Mouse (Mus musculus) right cerebral cortex, postnatal 10 days (tissue): ENCODE data around the gene Slc44a5.
"Not testable (repeated sequence)": the region's sequence is repeated elsewhere in the genome, so short reads cannot be mapped to it uniquely, and the experiment has no call there.

ENCODE experiments used
- DNase-seq, 2 experiments: peaks; one replicate each; pipeline ENCODE4 v3.0.0; 2021; ENCODE audit warnings: low spot score in 2 of 2

Gene Slc44a5

DNA sequence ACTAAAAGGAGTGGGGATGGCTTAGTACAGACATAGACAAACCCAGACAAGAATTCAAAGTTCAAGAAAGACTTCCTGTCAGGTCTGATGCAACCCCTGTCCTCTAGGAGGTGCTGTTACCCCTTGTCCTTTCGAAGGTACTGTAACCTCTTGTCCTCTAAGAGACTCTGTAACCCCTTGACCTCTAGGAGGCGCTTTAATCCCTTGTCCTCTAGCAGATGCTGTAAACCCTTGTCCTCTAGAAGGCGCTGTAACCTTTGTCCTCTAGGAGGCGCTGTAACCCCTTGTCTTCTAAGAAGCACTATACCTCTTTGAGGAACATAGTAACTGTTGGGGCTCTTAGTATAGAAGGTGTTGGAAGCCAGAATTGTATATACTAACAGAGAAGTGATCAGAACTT, 4.7 kb upstream of the Slc44a5 start:
- peak; percentile 63 to 66 for DNase-seq

DNA sequence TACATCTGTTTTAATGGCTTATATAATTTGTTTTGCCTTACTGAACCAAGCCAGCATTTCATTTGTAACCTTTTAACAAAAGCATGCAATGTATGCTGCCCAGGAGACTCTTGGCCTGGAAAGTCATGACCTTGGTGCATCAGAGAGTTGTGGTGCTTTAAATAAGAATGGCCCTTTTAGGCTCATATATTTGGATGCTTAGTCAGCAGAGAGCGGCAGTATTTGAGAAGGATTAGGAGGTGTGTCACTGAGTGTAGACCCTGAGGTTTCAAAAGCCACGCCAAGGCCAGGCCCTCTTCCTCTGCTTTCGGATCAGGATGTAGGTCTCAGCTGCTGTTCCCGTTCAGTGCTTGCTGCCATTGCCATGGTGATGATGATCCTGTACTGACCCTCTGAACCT, 3.8 kb upstream of the Slc44a5 start:
- no peak for DNase-seq

- peak; percentile 40 to 63 for DNase-seq
These were observed 919 bp downstream of the Slc44a5 start for GRCm38 (mm10) chr3:153973949-153974760.

DNA sequence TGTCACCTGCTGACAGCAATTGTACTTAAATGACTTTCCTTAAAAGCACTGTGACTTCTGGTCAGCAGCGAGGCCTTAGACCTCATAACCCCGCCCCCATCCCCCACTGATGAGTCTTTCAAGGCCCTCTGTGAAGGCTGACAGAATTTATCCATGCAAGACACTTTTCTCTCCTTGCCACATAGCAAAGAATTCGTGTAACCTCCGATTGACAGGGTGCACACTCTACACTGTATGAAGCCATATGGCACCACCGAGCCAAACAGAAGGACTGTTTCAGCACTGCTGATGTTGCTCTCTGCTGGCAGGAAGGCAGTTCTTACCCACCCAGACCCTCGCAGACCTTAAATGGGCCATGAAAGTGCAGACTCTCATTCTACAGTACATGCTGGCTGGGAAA, 1.8 kb downstream of the Slc44a5 start:
- DNase-seq = peak in 1 of 2 experiments; percentile 37

GRCm38 (mm10) chr3:153975791-153976190, 2.6 kb downstream of the Slc44a5 start:
- no peak for DNase-seq

- no peak for DNase-seq
These were observed 7.4 kb downstream of the Slc44a5 start for GRCm38 (mm10) chr3:153980611-153981010.

DNA sequence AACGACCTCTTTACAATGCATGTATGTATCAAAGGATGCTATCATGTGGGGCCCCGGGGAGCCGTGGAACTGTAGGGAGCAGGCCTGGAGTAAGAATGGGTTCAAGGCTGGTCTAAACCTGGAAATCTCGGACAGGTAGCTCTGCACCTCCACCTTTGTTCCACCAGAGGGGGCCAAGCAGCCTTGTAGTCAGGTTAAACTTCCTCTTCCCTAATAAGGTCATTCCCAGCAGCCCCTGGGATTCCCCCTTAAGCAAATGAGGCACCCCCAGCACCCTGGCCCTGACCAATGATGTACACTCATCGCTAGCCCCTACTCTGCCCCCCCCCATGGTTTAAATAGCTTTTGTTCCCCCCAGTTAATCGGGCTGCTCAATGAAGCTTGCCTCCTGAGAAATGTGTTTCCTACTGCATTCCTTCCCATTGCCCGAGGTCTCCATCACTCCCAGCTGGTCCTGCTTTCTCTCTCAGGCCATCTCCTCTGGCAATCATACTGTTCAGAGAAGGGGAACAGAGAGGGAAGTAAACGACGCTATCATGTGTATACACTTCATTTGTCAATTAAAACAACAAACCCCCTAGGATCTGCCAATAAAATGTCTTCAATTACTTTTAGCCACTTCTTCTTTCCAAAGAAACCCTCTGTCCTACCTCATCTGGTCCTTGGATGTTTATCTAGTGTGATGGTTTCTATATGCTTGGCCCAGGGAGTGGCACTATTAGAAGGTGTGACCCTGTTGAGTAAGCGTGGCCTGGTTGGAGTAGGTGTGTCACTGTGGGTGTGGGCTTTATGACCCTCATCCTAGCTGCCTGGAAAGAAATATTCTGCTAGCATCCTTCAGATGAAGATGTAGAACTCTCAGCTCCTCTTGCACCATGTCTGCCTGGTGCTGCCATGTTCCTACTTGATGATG, 11.4 kb downstream of the Slc44a5 start:
- DNase-seq = no peak

DNA sequence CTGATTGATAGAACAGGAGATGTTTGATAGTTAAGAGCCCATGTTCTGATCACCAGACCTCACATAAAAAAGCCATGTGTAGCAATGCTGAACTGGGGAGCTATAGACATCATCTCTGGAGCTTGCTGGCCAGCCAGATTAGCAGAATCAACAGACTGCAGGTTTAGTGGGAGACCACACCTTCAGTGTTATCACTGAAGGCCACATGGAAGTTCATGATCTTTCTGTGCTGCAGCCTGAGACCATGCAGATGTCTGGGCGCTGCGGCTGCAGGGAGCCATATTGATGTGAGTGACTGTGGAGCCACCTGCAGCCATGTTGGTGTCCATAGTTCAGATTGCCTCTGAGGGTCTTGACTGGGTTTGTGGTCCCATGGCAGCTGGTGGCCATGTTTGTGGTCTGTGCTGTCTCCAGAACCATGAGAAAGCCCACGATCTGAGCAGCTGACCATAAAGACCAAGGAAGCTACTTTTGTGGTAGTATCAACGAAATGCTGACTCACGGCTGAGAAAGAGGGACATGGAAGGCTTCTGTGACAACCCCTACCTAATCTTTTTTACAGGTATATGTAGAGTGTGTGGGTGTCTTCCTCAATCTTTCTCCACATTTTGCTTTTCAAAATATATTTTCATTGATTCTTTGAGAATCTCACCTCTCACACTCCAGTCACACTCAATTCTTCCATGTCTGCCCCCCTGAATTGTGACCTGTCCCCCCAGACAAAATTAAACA, 26.7 kb downstream of the Slc44a5 start:
- DNase-seq = no peak

GRCm38 (mm10) chr3:154001348-154001747, 28.1 kb downstream of the Slc44a5 start:
- DNase-seq = no peak

- DNase-seq = no peak
These were observed 73.6 kb downstream of the Slc44a5 start for GRCm38 (mm10) chr3:154046876-154047275.

- DNase-seq = no peak
These were observed 80.1 kb downstream of the Slc44a5 start for GRCm38 (mm10) chr3:154053331-154053730.

DNA sequence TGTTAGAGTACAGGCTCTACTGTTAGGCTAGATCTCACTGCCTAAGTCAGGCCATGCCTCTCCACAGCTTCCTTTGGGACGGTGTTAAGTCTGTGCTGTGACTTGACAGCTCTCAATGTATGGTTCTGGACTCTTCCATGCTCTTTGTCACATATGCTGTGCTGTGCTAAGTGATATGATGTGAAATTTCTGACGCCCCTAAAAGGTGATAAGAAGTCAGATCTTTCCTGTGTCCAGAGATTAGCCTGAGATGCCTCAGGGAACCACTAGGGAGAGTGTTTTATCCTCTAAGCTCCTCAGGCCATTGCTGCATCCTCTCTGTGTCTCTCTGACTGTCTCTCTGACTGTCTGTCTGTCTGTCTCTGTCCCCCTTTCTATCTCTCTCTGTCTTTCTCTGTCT, 84.2 kb downstream of the Slc44a5 start:
- DNase-seq = no peak

DNA sequence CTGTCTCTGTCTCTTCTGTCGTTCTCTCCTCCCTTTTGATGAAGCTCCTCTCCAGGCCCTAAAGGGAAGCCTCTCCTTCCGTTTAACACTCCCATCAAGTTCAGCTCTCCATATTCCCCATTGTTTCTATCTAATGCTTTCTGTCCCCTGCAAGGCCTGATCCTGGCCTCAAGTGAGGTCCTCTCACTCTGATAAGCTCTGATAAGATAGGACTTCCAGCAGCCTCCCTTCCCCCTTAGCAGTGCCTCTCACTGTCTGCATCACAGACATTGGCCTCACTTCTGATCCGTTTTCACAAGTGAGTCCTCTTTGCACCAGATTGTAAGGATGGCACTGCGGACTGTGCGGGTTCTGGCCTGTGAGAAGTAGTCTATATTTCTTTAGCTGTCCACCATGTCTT, 85.0 kb downstream of the Slc44a5 start:
- DNase-seq = no peak

DNA sequence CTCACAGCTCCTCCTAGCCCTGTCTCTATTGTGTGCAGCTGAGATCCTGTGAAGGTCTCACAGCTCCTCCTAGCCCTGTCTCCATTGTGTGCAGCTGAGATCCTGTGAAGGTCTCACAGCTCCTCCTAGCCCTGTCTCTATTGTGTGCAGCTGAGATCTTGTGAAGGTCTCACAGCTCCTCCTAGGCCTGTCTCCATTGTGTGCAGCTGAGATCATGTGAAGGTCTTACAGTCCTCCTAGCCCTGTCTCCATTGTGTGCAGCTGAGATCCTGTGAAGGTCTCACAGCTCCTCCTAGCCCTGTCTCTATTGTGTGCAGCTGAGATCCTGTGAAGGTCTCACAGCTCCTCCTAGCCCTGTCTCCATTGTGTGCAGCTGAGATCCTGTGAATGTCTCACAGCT, 98.8 kb downstream of the Slc44a5 start:
- DNase-seq = not testable (repeated sequence)

- no peak for DNase-seq
These were observed 102.5 kb downstream of the Slc44a5 start for GRCm38 (mm10) chr3:154075749-154076148.

GRCm38 (mm10) chr3:154081687-154082086, 108.5 kb downstream of the Slc44a5 start:
- DNase-seq = no peak

DNA sequence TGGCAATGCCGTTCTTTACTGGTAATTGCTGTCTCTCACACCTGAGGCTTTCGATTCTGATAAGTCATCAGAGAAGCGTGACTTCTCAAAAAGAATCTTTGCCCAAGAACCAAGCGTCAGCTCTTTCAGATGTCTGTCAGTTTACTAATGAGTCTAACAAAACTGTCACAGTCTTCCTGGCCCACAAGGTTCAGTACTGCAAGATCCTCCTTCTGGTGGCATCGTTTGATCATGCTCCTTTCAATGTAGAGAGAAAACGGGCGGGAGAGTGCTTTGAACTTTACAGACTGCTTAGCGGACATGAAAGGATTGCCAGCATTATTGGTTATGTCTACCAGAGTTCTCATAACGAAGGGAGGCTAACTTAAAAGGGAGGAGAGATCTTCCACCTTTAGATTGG, 109.0 kb downstream of the Slc44a5 start:
- no peak for DNase-seq

DNA sequence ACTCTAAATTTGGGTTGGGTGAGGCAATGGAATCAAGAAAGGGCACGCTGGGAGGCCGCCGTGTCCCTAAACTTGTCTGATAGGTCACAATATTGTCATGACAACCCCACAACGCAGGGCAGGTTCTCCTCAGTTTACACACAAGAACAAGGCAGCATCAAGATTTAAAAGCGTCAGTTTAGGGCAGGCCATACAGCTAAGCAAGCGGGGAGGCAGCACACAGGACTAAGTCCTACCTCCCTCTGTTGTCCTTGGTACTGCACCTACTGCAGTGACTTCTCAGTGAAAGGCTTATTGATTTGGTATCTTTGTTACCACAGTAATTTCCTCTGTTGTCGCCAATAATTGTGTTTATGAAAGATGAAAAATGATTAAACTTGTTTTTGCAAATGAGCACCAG, 109.7 kb downstream of the Slc44a5 start:
- DNase-seq = no peak

DNA sequence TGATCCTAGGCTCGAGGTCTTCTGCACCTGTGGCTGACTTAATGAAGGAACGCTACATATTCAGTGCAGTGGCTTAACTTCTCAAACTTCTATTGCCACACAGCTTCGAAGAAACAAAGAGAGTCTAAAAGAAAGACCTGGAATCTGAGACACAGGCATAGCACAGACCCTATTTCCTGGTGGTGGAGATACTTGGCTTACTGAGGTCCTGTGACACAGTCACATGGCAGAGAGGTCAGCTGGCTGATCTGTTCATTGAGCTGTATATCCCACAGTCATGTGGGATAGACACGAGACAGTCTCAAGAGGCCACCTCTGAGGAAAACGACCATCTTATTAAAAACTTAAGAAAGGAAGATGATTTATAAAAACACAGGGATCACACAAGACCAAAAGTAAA, 116.8 kb downstream of the Slc44a5 start:
- DNase-seq = no peak

DNA sequence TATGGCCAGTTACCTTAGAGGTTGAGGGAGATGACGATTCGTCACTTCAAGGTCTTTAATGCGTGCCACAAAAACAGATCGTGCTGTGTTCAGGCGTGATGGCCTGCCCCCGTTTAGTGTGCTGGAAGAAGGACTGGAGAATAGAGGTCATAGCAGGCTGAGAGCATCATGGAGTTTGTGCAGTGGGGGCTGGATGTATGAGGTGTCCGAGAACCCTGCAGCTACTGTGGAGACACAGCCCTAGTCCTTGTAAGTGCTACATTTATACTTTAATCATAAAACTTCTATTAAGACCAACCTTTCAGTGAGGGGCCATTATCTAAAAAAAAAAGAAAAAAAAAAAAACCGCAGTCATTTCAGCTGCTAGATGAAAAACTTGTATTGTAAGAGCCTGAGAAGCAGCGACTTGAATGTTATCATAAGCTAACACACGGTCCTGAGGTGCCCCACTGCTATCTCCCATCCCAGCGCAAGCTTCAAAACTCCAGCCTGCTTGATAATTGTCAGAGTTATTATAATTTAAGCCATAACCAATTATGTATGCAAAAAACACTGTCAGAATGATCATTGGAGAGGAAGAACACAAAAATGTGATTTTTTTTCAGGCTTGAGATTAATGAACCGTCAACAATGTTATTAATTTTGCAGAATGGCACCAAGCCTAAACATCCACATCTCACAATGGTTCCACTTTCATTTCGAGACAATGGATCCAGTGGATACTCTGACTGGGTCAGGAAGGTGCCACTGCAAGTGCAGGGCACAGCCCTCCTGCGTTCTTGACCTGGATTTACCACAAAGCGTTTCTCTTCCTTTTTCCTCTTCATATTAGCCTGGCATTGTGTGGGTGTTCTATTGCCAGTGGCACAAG, 118.5 kb downstream of the Slc44a5 start:
- no peak for DNase-seq

- DNase-seq = no peak
These were observed 119.2 kb downstream of the Slc44a5 start for GRCm38 (mm10) chr3:154092466-154092865.
